Mouse (Mus musculus): Measurements from ENCODE around the gene Itpka. TPM values are rescaled to one million over a fixed set of nuclear protein-coding genes. Genes with fewer than 3 reads are reported as not detected.

Gene Itpka
- total RNA-seq, 2 experiments from 2014 or later: 179 to 201 TPM

Other genes starting within 250 kb of the Itpka start
- under 1 TPM; 0.63 to 0.74 TPM for gene Exd1, start 194.7 kb upstream of the Itpka start, total RNA-seq (2021)
- 100 to 1,000 TPM; 183 to 190 TPM for gene Chp1, start 194.6 kb upstream of the Itpka start, total RNA-seq (2021)
- under 1 TPM; 0.28 to 0.70 TPM for gene Nusap1, start 124.0 kb upstream of the Itpka start, total RNA-seq (2021)
- under 1 TPM; 0.33 to 0.53 TPM for gene Oip5, start 123.9 kb upstream of the Itpka start, total RNA-seq (2021)
- 10 to 100 TPM; 29.8 to 31.9 TPM for gene Ndufaf1, start 79.5 kb upstream of the Itpka start, total RNA-seq (2021)
- gene Rtf1, start 67.3 kb upstream of the Itpka start, total RNA-seq (2021): 10 to 100 TPM; 53.3 to 61.3 TPM
- gene Ltk, start 18.1 kb downstream of the Itpka start, total RNA-seq (2021): 10 to 100 TPM; 21.4 to 22.9 TPM
- gene Rpap1, start 45.2 kb downstream of the Itpka start, total RNA-seq (2021): 10 to 100 TPM; 17.8 to 20.5 TPM
- gene Tyro3, start 55.4 kb downstream of the Itpka start, total RNA-seq (2021): 100 to 1,000 TPM; 192 to 195 TPM
- 10 to 100 TPM; 59.4 to 65.6 TPM for gene Mga, start 154.9 kb downstream of the Itpka start, total RNA-seq (2021)
- gene Mapkbp1, start 230.4 kb downstream of the Itpka start, total RNA-seq (2021): 10 to 100 TPM; 44.9 to 45.1 TPM